Mouse (Mus musculus): ENCODE data around the gene Plxnc1. TPM values are rescaled to one million over a fixed set of nuclear protein-coding genes. Genes with fewer than 3 reads are reported as not detected.

Plxnc1 gene
- polyA plus RNA-seq (2012; ENCODE audit: insufficient read depth, insufficient read length, missing spikeins): 76.7 and 82.8 TPM in 2 replicates

DNA sequence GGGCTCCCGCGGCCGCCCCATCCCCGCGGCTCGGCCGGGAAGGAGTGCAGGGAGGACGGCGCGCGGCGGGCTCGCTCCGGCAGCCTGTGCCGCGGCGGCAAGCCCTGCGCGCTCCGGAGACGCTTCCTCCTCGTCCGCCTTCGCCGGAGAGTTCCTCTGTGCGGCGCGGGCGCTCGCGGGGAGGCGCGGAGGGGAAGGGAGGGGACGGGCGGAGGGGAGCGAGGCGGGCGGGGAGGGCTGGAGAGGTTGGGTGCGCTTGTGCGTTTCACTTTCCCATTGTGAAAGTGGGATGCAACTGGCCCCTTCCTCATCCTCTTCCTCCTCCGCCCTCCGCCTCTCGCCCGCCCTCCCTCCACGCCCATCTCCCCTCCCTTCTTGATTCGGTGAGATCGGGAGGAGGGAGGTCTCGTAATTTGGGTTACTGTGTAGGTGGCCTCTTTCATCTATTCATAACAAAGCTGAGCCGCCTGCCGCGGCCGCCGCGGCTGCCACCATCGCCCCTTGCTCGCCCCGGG, at the start of gene Plxnc1:
Gene Plxnc1, minus strand, starts transcription at position 145 of the 515 bp plus-strand sequence.
- Histone ChIP-seq H3K4me3 (ENCODE audit: insufficient read depth, low read length) (peak within 1 kb of the TSS; percentile 92), H3K4me1 (ENCODE audit: control insufficient read depth, insufficient read depth, low read length) (peaks cover 16% of the 10 kb centered on the region), H3K27ac (ENCODE audit: insufficient read depth, low read depth, low read length) (peak within 1 kb of the TSS; percentile 45)
- TF ChIP-seq CTCF (IDR thresholded peaks at IDR 0.05; ENCODE audit: low read depth, low read length): no peak
- TF ChIP-seq POLR2A (IDR thresholded peaks at IDR 0.05; ENCODE audit: borderline replicate concordance, low read depth, low read length): no peak

- Histone ChIP-seq H3K4me1 (ENCODE audit: control insufficient read depth, insufficient read depth, low read length) (no peaks in the 10 kb centered on the region), H3K4me3 (ENCODE audit: insufficient read depth, low read length) (peak overlapping the region; percentile 45), H3K27ac (ENCODE audit: insufficient read depth, low read depth, low read length) (no peak overlapping the region)
- TF ChIP-seq CTCF (IDR thresholded peaks at IDR 0.05; ENCODE audit: low read depth, low read length) (peak; percentile 86), POLR2A (IDR thresholded peaks at IDR 0.05; ENCODE audit: borderline replicate concordance, low read depth, low read length) (no peak)
These were observed 47.5 kb upstream of the Plxnc1 start for GRCm38 (mm10) chr10:94992127-94992526.

GRCm38 (mm10) chr10:94991564-94992097, 47.0 kb upstream of the Plxnc1 start:
- Histone ChIP-seq H3K4me3 (ENCODE audit: insufficient read depth, low read length) (peak overlapping the region; percentile 45), H3K27ac (ENCODE audit: insufficient read depth, low read depth, low read length) (no peak overlapping the region), H3K4me1 (ENCODE audit: control insufficient read depth, insufficient read depth, low read length) (no peaks in the 10 kb centered on the region)
- TF ChIP-seq POLR2A (IDR thresholded peaks at IDR 0.05; ENCODE audit: borderline replicate concordance, low read depth, low read length): no peak
- TF ChIP-seq CTCF (IDR thresholded peaks at IDR 0.05; ENCODE audit: low read depth, low read length): peak; percentile 82

DNA sequence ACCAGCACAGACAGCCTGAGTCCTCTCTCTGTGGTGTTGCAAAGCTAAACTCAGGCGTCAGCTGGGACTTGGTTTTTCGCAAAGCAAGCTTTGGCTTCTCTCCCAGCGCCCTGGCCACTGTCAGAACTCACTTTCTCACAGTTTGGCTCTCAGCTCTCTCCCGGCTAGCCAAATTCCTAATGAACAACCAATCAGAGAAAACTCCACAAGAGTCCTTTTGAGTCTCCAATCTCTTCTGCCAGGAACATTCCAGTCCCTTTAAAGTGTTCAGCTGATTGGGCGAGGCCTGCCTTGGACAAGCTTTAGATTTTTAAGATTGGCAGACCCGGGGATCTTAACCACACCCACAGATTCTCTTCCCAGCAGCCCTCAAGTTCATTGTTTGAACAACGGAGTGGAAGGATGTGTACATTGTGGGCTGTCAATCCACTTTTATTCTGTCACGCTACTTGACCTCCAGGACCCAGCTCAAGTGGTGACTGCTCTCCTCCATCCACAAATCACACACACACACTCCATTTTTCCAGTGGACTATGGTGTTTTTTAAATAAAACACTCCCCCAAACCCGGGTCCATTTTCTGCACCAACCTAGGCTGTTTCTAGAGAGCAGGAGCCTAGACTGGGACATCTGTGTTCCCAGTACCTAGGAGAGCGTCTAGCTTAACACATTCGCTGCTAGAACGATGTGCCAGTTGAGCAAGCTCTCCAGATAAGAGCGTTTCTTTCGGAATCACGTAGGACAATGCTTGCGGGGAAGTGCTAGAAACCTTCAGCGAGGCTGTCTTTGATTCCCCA, 46.3 kb upstream of the Plxnc1 start:
- no peaks in the 10 kb centered on the region for H3K4me1 ChIP-seq (ENCODE audit: control insufficient read depth, insufficient read depth, low read length)
- TF ChIP-seq CTCF (IDR thresholded peaks at IDR 0.05; ENCODE audit: low read depth, low read length) (no peak), POLR2A (IDR thresholded peaks at IDR 0.05; ENCODE audit: borderline replicate concordance, low read depth, low read length) (no peak)
- no peak overlapping the region for H3K27ac ChIP-seq (ENCODE audit: insufficient read depth, low read depth, low read length)
- no peak overlapping the region for H3K4me3 ChIP-seq (ENCODE audit: insufficient read depth, low read length)

GRCm38 (mm10) chr10:94989321-94989720, 44.7 kb upstream of the Plxnc1 start:
- H3K4me1 ChIP-seq (ENCODE audit: control insufficient read depth, insufficient read depth, low read length): no peaks in the 10 kb centered on the region
- H3K27ac ChIP-seq (ENCODE audit: insufficient read depth, low read depth, low read length): no peak overlapping the region
- TF ChIP-seq CTCF (IDR thresholded peaks at IDR 0.05; ENCODE audit: low read depth, low read length) (no peak), POLR2A (IDR thresholded peaks at IDR 0.05; ENCODE audit: borderline replicate concordance, low read depth, low read length) (no peak)
- no peak overlapping the region for H3K4me3 ChIP-seq (ENCODE audit: insufficient read depth, low read length)

DNA sequence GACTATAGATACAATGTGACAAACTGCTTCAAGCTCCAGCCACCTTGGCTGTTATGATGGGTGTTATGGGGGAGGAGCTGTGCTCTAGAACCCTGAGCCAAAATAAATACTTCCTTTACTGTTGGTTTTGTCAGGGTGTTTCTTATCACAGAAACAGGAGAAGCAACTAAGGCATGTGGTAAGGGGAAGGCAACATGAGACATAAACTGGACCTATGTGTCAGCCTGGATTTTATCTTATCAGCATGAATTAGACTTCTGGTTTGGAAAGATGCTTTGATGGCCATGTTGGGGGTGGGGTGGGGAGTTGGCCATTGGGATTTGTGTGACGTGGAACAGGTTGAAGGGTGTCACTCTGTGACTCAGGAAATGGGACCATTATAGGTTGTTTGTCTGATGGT, 40.5 kb upstream of the Plxnc1 start:
- H3K27ac ChIP-seq (ENCODE audit: insufficient read depth, low read depth, low read length): no peak overlapping the region
- TF ChIP-seq POLR2A (IDR thresholded peaks at IDR 0.05; ENCODE audit: borderline replicate concordance, low read depth, low read length): no peak
- TF ChIP-seq CTCF (IDR thresholded peaks at IDR 0.05; ENCODE audit: low read depth, low read length): no peak

DNA sequence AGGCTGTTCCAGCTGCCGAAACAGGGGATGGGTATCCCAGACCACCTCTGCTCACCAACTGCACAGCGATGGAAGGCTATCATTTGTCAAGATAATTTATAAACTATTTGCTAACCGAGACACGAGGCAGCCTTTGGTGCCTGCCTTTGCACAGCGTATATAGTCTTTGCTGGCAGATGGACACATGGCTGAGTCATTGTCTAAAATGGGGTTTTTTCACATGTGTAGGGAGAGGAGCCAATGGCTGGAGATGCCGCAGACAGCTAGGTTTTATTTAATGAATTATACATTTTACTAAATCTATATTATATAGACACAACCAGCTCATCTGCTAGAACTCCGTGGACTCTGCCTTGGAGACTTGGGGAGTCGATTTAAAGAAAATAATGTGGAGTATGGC, 37.9 kb upstream of the Plxnc1 start:
- Histone ChIP-seq H3K4me3 (ENCODE audit: insufficient read depth, low read length) (no peak overlapping the region), H3K4me1 (ENCODE audit: control insufficient read depth, insufficient read depth, low read length) (no peaks in the 10 kb centered on the region), H3K27ac (ENCODE audit: insufficient read depth, low read depth, low read length) (no peak overlapping the region)
- TF ChIP-seq CTCF (IDR thresholded peaks at IDR 0.05; ENCODE audit: low read depth, low read length) (no peak), POLR2A (IDR thresholded peaks at IDR 0.05; ENCODE audit: borderline replicate concordance, low read depth, low read length) (no peak)

More for the DNA sequence above, 40.5 kb upstream of the Plxnc1 start:
- Histone ChIP-seq H3K4me3 (ENCODE audit: insufficient read depth, low read length) (no peak overlapping the region), H3K4me1 (ENCODE audit: control insufficient read depth, insufficient read depth, low read length) (no peaks in the 10 kb centered on the region)

- Histone ChIP-seq H3K4me1 (ENCODE audit: control insufficient read depth, insufficient read depth, low read length) (no peaks in the 10 kb centered on the region), H3K4me3 (ENCODE audit: insufficient read depth, low read length) (no peak overlapping the region), H3K27ac (ENCODE audit: insufficient read depth, low read depth, low read length) (no peak overlapping the region)
- TF ChIP-seq POLR2A (IDR thresholded peaks at IDR 0.05; ENCODE audit: borderline replicate concordance, low read depth, low read length): no peak
These were observed 37.0 kb upstream of the Plxnc1 start for GRCm38 (mm10) chr10:94981466-94982138.

DNA sequence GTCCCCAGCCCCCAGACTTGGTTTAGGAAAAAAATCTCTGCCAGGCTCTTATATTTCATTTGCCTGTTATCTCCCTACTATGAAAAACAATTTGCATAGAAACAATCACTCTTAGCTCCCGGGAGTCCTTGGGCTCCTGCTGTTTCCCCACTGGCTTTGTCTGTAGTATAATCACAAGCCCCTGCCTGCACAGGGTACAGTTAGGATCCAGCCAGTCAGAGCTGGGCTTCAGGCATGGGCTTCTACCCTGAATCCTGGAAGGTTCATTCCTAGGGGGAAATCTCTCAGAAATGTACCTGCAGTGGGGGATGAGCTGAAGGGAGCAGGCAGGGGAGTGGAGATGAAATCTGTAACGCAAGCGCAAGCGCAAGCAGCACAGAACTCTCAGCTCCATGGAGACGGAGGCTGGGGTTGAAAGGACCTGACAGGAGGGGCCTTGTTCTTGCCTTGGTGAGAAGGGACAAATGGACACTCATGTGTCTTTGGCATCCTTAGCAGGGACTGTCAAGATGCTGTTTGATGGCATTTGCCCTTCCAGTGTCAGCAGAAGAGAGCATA, 33.7 kb upstream of the Plxnc1 start:
- Histone ChIP-seq H3K4me1 (ENCODE audit: control insufficient read depth, insufficient read depth, low read length) (no peaks in the 10 kb centered on the region), H3K27ac (ENCODE audit: insufficient read depth, low read depth, low read length) (no peak overlapping the region), H3K4me3 (ENCODE audit: insufficient read depth, low read length) (no peak overlapping the region)
- TF ChIP-seq POLR2A (IDR thresholded peaks at IDR 0.05; ENCODE audit: borderline replicate concordance, low read depth, low read length) (no peak), CTCF (IDR thresholded peaks at IDR 0.05; ENCODE audit: low read depth, low read length) (no peak)

Data from bone marrow macrophage, adult 2 months (primary cell).